Mouse (Mus musculus): ENCODE data around the gene Serp1.

DNA sequence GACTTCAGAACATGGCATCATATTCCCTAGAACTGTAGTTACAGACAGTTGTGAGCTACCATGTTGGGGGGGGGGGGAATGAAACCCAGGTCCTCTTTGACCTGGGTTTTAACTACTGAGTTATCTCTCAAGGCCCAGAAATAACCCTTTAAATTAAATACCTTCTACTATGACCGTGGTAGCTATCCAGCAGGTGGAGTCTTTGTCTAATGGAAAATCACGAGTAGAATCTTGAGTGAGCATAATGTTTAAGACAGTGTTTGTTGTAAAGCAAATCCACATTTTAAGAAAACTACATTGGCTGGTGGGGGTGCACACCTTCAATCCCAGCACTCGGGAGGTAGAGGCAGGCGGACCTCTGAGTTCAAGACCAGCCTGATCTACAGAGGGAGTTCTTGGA, 12.2 kb downstream of the Serp1 start:
- TF ChIP-seq CTCF (IDR thresholded peaks at IDR 0.05; ENCODE audit: low read depth), result no peak
- no peak for TF ChIP-seq EP300 (IDR thresholded peaks at IDR 0.05; ENCODE audit: low read depth)

Data from heart, postnatal 0 days (tissue).